Mouse (Mus musculus): ENCODE measurements around the gene Tpm4. TPM values are rescaled to one million over a fixed set of nuclear protein-coding genes. Genes with fewer than 3 reads are reported as not detected.

Gene Tpm4
- polyA plus RNA-seq (2017; shearing (Covaris generic)): 615 TPM

DNA sequence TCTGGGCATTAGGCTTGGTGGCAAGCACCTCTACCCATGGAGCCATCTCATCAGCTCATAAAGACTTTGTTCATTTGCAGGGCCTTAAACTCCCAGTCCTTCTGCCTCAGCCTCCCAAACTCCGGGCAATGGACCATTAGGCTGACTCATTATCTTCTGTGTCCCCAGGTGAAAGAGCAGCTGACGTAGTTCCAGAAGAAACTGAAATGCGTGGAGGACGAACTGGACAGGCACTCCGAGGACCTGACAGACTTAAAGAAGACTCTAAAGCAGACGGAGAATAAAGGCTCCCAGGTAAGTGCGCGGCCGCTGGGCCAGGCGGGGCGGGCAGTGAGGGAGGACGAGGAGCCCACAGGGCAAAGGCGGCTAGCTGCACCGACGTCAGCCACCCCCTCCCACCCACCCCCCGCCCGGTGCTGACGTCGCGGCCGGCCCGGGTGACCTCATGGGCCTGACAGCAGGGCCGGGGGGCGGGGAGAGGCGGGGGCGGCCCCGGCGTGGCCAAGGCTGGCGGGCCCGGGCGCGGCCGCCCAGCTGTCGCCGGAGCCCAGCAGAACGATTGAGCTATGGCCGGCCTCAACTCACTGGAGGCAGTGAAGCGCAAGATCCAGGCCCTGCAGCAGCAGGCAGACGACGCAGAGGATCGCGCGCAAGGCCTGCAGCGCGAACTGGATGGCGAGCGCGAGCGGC lies at the start of gene Tpm4:
Tpm4 (plus strand) TSS at position 220 of the 690 bp plus-strand sequence.

DNA sequence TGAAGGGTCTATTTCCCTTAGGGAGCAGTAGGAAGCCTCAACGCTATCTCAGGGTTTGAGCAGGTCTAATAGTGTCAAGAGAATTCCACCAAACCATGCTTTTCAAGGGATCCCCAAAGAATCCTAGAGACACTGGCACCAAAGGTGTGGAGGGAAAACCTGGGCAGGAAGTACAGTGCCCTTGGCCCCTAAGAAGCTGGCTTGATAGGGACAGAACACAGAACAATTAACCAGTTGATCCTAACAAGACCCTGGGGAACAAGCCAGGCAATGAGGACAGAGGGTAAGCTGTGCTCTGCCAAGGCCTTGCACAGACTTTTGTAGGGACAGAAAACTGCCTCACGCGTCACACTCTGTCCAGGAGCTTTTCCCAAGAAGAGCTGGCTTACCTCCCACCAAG lies 28.0 kb upstream of the Tpm4 start, which contains the start of gene Olfr374:
Olfr374 (plus strand) TSS at position 301 of the 400 bp plus-strand sequence.

DNA sequence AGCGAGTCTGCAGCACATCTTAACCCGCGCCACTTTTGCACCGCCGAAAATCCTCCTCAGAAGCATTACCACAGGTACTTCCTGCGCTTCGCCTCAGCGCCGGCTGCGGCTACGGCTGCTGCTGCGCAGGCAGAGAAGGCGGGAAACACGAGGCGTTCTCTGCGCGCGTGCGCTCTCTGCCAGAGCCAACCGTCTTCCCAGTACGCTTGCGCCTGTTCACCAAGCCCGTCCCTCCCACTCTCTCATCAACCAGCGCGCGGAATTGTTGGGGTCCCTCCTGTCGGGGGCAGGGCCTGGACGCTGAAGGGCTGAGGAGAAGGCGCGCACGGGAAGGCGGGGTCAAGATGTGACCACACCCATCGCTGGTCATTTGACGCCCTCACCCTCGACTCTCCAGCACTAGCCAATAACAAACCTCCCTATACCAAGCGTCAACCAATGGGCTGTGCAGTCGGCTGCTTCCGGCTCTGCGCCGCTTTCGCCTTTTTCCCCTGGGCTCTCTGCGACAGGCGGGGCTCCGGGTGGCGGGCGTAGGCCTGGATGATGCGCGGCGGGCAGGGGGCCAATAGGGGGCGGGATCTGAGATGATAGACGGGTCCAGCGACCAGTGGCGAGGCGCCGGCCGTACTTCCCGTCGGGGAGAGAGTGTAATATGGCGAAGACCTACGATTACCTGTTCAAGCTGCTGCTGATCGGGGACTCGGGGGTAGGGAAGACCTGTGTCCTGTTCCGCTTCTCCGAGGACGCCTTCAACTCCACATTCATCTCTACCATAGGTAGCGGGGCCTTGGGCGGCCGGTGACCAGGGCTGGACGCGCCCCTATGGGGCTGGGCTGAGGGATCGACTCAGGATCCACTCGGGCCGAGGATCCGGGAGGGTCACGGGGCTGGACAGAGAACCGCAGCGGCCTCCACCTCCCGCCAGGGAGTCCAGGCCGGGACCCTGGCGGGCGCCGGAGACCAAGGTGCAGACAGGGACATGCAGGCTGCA lies 26.2 kb downstream of the Tpm4 start, which contains the start of gene Rab8a:
Rab8a (plus strand) TSS at position 494 of the 991 bp plus-strand sequence.

DNA sequence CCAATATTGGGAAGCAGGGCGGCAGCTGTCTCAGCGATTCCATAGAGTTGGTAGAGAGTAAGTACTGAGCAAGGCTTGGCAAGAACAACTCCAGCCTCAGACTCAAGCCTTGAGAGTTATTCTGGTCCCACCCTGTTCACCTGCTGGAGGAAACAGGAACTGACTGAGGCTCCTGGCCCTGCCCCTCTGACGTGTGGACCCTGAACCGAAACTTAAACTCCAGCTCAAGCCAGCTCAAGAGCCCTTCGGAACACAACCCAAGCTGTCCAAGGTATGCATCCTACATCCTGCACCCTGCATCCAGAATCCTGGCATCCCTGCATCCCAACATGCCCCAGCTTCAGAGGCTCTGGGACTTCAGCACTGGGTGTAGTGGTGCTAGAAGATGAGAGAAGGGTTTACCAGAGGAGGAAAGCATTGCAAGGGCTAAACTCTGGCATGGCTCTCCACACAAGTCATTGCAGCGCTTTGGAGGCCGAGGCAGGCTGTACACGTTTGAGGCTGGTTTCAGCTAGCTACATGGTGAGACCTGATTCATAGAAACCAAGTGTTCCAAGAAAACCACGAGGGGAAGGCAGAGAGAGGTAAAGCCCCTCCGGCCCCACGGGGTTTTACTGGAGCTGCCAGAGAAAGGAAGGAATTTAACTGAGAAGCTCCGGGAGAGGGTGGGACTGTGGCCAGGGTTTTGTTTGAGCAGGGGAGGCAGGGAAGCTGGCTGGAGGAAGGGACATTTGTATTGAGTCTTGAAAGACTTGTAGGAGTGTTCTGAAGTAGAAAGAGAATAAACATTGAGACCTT lies 54.8 kb downstream of the Tpm4 start, which contains the start of gene Hsh2d:
Hsh2d (plus strand) TSS at position 222 of the 798 bp plus-strand sequence.

Other genes starting within 250 kb of the Tpm4 start
- 3.0 TPM for gene Zfp882, start 226.4 kb upstream of the Tpm4 start, polyA plus RNA-seq (2017; shearing (Covaris generic))
- gene Zfp617, start 226.3 kb upstream of the Tpm4 start, polyA plus RNA-seq (2017; shearing (Covaris generic)): 8.9 TPM
- gene Zfp961, start 183.9 kb upstream of the Tpm4 start, polyA plus RNA-seq (2017; shearing (Covaris generic)): 5.4 TPM
- not detected for gene Cyp4f18, start 125.3 kb upstream of the Tpm4 start, polyA plus RNA-seq (2017; shearing (Covaris generic))
- 0.30 TPM for gene Olfr372, start 93.8 kb upstream of the Tpm4 start, polyA plus RNA-seq (2017; shearing (Covaris generic))
- 0.77 TPM for gene Olfr373, start 51.8 kb upstream of the Tpm4 start, polyA plus RNA-seq (2017; shearing (Covaris generic))
- not detected for gene Olfr374, start 27.9 kb upstream of the Tpm4 start, polyA plus RNA-seq (2017; shearing (Covaris generic))
- gene Rab8a, start 26.2 kb downstream of the Tpm4 start, polyA plus RNA-seq (2017; shearing (Covaris generic)): 294 TPM
- 9.4 TPM for gene Hsh2d, start 54.7 kb downstream of the Tpm4 start, polyA plus RNA-seq (2017; shearing (Covaris generic))
- gene Cib3, start 77.9 kb downstream of the Tpm4 start, polyA plus RNA-seq (2017; shearing (Covaris generic)): 0.48 TPM
- not detected for gene Gm11034, start 78.7 kb downstream of the Tpm4 start, polyA plus RNA-seq (2017; shearing (Covaris generic))
- 88.0 TPM for gene Fam32a, start 84.8 kb downstream of the Tpm4 start, polyA plus RNA-seq (2017; shearing (Covaris generic))
- 159 TPM for gene Ap1m1, start 105.0 kb downstream of the Tpm4 start, polyA plus RNA-seq (2017; shearing (Covaris generic))
- gene Gm10282, start 170.3 kb downstream of the Tpm4 start, polyA plus RNA-seq (2017; shearing (Covaris generic)): 3.0 TPM
- 922 TPM for gene Klf2, start 184.1 kb downstream of the Tpm4 start, polyA plus RNA-seq (2017; shearing (Covaris generic))